Mouse (Mus musculus): Measurements from ENCODE around the gene Gria4.

DNA sequence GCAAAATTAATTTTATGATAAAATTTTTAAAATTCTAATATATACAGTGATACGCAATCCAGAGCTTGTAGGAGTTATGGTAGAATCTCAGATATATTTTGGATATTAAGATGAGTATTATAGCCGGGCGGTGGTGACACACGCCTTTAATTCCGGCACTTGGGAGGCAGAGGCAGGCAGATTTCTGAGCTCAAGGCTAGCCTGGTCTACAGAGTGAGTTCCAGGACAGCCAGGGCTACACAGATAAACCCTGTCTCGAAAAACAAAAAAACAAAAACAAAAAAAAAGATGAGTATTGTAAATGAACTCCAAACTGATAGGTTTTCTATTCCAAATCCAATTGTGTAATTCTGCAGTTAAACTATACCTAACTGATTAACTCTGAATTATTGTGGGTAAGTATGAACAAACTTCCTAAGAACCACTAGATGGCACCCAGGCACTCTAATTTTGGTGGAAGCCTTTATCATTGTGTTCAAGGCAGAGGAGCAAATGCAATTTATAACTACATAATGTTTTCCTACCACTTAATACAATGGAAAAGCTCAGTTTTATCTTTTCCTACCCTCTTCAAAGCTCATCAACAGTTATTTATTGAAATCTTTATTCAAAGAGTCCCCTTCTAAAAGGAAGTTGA is 259.4 kb downstream of the Gria4 start:
- TF ChIP-seq CTCF (IDR thresholded peaks at IDR 0.05; ENCODE audit: extremely low read depth, insufficient read depth, insufficient read length, insufficient replicate concordance) (no peak), POLR2A (IDR thresholded peaks at IDR 0.05; ENCODE audit: low read depth, low read length) (no peak)
